Mouse (Mus musculus) embryonic stem cell, embryonic (primary cell): ENCODE measurements around the gene Fgfr2.

Experiments used
- CTCF ChIA-PET, 4 experiments: fragments of 300-600 bp in 2 of 4; fragments of 350-600 bp in 2 of 4; sonication (Branson Sonifier 250); formaldehyde crosslinking; loops; one replicate each; lab custom pipeline; 2022; ENCODE audit warnings: inconsistent platforms in 2 of 4; lab: Charles Lee
- POLR2A ChIA-PET, 4 experiments: fragments of 300-600 bp in 2 of 4; fragments of 350-600 bp in 2 of 4; sonication (Branson Sonifier 250); formaldehyde crosslinking; loops; one replicate each; lab custom pipeline; 2022; ENCODE audit warnings: antibody characterized with exemption in 4 of 4, inconsistent platforms in 1 of 4; lab: Charles Lee

Fgfr2 gene

DNA sequence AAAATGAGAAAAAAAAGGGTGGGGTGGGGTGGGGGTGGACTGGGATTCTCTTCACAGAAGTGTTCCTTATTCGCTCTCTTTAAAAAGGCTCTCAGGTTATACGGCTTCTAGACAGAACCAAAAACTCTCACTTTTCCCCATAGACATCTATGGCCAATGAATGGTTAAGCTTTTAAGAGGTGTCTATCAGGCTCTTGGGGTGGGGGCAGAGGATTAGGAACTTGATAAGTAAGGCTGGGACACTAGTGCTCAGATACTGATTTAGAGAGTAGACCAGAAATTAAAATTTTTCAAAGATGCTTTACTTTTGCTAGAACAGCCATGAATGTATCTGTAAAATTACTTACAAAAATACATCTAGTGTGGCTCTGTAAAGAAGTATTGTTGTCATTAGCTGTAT is 528.8 kb downstream of the Fgfr2 start:
- CTCF ChIA-PET: no interaction called here
- POLR2A ChIA-PET: interaction anchor here in 1 of 4 experiments (1.1 to 1.3 kb wide), 2 partner anchors 18 to 20 kb away, joined by 3 read pairs; partner anchors contain the start of gene Oat

DNA sequence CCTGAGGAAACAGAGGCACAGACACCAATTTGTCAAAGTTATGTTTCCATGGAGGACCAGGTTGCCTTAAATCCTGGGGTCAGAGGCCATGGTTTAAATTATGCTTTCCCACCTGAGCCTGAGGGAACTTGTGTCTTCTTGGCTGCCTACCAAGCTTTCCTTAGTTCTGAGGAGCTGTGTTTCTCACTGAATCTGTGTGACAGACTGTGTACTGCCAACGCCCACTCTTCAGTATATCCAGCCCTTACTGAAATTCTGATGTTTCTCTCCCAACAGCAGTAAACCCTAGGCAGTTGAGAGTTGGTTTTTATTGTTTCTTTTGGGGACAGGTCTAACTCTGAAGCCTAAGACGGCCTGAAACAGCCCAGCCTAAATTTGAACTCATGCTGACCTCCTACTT is 529.4 kb downstream of the Fgfr2 start:
- CTCF ChIA-PET: no interaction called here
- POLR2A ChIA-PET: interaction anchor here in 1 of 4 experiments (1.1 kb wide), 1 partner anchor 19 kb away, joined by 3 read pairs; no protein-coding TSS in a partner anchor

DNA sequence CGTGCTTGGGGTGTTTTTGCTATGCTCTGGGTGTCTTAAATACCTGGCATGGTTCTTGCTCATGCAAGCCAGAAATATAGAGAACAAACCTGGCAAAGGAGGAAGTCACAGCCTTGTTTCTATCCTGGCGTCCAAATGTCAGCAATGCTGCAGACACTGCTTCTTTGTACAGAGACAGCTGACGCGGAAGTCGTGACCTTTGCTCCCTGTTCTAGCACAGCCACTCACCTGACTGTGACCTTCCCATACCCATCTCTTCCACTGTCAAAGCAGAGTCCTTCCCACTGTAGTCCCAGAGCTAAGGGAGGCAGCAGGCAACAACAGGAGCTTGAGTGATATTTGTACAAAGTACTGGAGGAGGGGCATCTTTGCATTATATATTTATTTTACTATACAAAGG is 533.5 kb downstream of the Fgfr2 start:
- POLR2A ChIA-PET: interaction anchor here in 2 of 4 experiments (0.7 to 3.0 kb wide), 5 partner anchors 10 to 49 kb away, joined by 4 to 9 read pairs (median 4); partner anchors contain the start of genes Oat (in 2 of the 2) and Nkx1-2 (in 1 of the 2)

DNA sequence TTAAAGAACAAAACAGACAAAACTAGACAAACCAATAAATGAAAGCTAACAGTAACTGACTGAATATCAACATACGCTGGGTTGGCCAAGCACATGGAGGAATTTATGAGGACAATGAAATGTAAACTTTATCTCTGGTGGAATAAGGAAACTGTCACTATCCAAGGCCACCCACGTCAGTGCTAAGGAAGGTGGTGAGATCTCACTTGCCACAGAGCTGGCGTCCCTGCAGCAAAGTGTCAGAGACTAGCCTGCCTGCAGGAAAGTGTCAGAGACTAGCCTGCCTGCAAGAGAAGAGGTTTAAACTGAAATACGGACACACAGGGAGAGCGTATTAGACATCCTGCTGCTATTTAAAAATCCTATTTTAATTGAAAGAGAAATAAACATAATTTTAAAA is 536.0 kb downstream of the Fgfr2 start:
- ChIA-PET CTCF (interaction anchor here in 1 of 4 experiments (0.8 kb wide), 1 partner anchor 372 kb away, joined by 3 read pairs; no protein-coding TSS in a partner anchor), POLR2A (interaction anchor here in 1 of 4 experiments (1.9 kb wide), 1 partner anchor 11 kb away, joined by 6 read pairs; the partner anchor contains the start of gene Oat)

More for the DNA sequence above, 533.5 kb downstream of the Fgfr2 start:
- CTCF ChIA-PET: interaction anchor here in 1 of 4 experiments (0.8 kb wide), 1 partner anchor 49 kb away, joined by 3 read pairs; no protein-coding TSS in a partner anchor

DNA sequence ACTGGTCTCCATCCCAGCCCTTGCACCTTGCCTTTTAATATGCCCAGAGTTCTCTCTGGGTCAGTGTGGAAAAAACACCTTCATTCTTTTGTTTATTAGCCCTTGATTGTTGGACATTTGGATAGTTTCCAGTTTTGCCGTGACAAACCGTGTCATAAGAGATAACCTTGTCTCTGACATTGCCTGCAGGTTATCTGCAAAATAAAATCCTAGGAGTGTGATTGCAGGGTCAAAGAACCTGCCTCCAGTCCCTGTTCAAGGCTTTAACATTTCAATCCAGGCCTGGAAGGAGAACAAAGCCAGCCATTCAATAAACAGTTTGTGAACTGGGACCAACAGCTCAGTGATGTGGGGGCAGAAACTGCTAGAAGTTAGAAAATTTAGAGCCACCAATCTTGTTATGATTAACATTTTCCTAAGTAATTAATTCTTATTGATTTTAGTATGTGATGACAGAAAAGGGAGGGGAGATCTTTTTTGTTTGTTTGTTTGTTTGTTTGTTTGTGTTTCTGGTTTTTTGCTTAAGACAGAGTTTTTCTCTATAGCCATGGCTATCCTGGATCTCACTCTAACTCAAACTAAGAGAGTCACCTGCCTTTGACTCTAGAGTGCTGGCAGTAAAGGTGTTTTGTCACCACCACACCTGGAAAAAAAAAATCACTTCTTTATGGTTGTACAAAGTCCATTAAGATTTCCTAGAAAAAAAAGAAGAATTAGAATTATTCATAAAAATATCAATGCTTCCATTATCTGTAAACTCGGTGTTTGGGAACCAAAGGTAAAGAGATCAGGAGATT is 537.3 kb downstream of the Fgfr2 start:
- CTCF ChIA-PET: interaction anchor here in 1 of 4 experiments (0.6 to 0.7 kb wide), 2 partner anchors 131 to 736 kb away, joined by 3 read pairs; no protein-coding TSS in a partner anchor

DNA sequence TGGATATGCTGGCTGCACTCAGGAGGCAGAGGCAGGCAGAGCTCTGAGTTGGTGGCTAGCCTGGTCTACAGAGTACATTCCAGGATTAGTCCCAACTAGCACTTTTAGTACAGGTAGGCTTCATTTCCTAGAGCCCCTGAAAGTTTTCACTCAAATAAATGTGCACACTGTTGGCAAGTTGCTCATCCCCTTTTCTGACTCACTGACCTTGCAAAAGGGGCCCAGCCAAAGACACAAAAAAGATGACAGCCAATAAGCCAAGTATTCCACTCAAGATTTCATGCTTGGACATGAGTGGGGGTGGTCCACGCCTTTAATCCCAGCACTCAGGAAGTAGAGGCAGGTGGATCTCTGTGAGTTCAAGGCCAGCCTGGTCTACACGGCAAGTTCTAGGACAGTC is 541.7 kb downstream of the Fgfr2 start:
- POLR2A ChIA-PET: no interaction called here
- CTCF ChIA-PET: no interaction called here

More for the DNA sequence above, 537.3 kb downstream of the Fgfr2 start:
- POLR2A ChIA-PET: interaction anchor here in 3 of 4 experiments (0.6 to 1.7 kb wide), 5 partner anchors 10 to 53 kb away, joined by 3 to 7 read pairs (median 3); partner anchors contain the start of gene Oat (in 2 of the 3)

DNA sequence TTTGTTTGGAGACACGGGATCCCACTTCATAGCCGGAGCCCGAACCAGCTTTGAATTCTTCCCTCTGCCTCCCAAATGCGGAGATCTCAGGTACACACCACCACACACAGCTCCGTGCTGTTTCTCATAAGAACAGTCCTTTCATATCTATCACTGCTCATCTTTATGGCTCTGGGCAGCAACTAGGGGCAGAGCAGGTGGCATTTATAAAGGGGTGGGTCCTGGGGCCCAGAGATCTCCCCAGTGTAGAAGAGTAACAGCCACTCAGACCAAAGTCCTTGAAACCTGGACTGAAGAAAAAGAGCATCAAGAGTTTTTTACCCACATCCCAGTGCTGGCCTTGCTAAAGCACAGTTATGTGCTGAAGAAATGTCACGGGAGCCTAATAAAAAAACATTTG is 542.6 kb downstream of the Fgfr2 start:
- ChIA-PET CTCF (interaction anchor here in 2 of 4 experiments (1.3 to 1.5 kb wide), 2 partner anchors 29 to 58 kb away, joined by 3 to 5 read pairs; no protein-coding TSS in a partner anchor), POLR2A (interaction anchor here in 2 of 4 experiments (0.6 to 1.3 kb wide), 4 partner anchors 9 to 230 kb away, joined by 3 to 4 read pairs (median 4); no protein-coding TSS in a partner anchor)

DNA sequence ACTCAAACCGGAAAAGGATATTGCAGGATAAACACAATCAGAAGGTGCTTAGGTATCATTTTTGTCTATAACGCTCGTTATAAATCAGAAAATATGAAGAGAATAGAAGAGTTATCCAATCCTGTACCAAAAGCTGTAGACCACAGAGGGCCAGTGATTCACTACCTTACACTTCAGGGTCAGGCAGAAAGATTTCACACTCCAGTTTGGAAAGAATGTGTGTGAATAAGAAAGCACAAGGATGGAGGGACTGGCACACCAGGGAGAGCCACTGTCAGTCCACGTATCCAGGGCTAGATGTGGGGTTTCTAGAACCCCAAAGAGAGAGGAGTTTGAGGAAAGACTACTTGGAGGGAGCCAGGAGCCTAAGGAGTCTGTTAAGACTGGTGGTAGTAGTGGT is 546.3 kb downstream of the Fgfr2 start:
- ChIA-PET POLR2A (interaction anchor here in 3 of 4 experiments (0.6 to 2.6 kb wide), 36 partner anchors 9 to 816 kb away, joined by 3 to 24 read pairs (median 6); partner anchors contain the start of genes Nkx1-2 (in 2 of the 3), Abraxas2 (in 1 of the 3), Chst15 (in 1 of the 3) and Ctbp2 (in 1 of the 3)), CTCF (interaction anchor here in 3 of 4 experiments (0.6 to 1.6 kb wide), 8 partner anchors 10 to 464 kb away, joined by 3 to 16 read pairs (median 4); no protein-coding TSS in a partner anchor)

DNA sequence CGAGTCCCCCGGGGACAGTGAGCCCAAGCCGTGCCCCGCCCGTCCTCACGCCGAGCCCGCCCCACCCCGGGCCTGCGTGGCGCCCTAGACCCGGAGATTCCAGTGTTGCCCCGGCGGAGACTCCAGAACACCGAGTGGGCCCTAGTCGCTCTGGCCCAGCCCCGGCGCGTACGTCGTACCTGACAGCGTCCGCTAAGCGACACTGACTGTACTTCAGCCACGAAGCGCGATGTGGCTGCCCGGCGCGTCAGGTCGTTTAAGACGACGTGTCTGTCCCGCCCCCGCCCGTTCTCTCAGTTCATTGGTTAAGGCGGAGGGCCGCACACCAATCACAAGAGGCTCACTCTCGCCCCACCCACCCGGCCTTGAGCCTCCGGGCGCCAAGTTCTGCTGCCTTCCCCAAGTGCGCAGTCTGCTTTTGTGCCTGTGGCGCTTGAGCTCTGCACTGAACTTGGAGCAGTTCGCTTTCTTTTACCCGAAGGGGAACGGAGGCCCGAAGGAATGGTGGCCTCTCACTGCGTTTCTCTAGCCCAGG is 547.0 kb downstream of the Fgfr2 start, which contains the start of gene Oat:
Gene Oat (minus strand): TSS at position 283 of the 535 bp plus-strand sequence.
- CTCF ChIA-PET: interaction anchor here (0.5 to 1.6 kb wide), 27 partner anchors 9 to 1477 kb away, joined by 3 to 16 read pairs (median 4); partner anchors contain the start of genes Abraxas2 (in 1 of the 4) and Lhpp (in 1 of the 4)
- POLR2A ChIA-PET: interaction anchor here in 3 of 4 experiments (0.6 to 2.6 kb wide), 71 partner anchors 9 to 1184 kb away, joined by 3 to 24 read pairs (median 4); partner anchors contain the start of genes Lhpp (in 3 of the 3), Nkx1-2 (in 2 of the 3), Abraxas2 (in 1 of the 3) and Chst15 (in 1 of the 3)

DNA sequence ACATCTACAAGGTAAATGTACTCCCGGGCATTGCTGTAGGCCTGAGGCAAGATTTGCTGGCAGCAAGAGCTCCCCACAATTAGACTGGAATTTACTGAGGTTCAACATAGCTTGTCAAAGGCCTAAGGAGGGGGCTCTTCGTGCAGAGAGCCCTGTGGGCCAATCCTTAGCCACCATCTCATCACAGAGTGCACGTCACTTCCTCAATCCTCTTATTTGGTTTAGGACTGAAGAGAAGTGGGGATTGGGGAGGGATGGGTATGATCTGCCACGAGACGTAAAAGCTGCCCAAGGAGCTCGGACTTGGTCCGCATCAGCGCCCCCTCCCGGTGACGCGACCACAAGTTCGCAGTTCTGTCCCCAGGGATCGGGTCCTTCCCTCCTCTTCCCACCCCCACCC is 547.5 kb downstream of the Fgfr2 start:
- ChIA-PET POLR2A (interaction anchor here in 3 of 4 experiments (0.6 to 2.6 kb wide), 63 partner anchors 8 to 1819 kb away, joined by 3 to 24 read pairs (median 4); partner anchors contain the start of genes Lhpp (in 3 of the 3), Nkx1-2 (in 2 of the 3), Abraxas2 (in 1 of the 3) and Chst15 (in 1 of the 3)), CTCF (interaction anchor here (0.5 to 1.6 kb wide), 33 partner anchors 8 to 1477 kb away, joined by 3 to 16 read pairs (median 4); partner anchors contain the start of genes Abraxas2 (in 1 of the 4) and Lhpp (in 1 of the 4))

DNA sequence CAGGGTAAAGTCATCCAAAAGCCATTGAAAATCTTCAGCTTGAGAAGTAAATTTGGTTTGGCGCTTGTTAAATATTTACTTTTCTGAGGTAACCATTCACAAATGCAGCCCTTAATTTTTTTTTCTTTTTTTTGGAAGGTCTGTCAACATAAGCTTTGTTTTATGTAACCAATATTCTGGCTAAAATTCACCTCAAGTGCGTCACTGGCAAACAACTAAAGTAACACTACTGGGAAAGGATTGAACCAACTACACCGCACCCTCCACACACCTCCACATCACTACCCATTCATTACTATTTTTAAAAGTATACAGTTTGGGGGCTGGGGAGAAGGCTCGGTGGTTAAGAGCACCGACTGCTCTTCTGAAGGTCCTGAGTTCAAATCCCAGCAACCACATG is 548.5 kb downstream of the Fgfr2 start:
- CTCF ChIA-PET: interaction anchor here in 3 of 4 experiments (0.6 to 1.2 kb wide), 3 partner anchors 26 to 626 kb away, joined by 3 to 17 read pairs (median 14); no protein-coding TSS in a partner anchor
- POLR2A ChIA-PET: interaction anchor here in 2 of 4 experiments (0.8 to 2.5 kb wide), 5 partner anchors 19 to 50 kb away, joined by 3 to 9 read pairs (median 3); partner anchors contain the start of gene Lhpp (in 1 of the 2)

DNA sequence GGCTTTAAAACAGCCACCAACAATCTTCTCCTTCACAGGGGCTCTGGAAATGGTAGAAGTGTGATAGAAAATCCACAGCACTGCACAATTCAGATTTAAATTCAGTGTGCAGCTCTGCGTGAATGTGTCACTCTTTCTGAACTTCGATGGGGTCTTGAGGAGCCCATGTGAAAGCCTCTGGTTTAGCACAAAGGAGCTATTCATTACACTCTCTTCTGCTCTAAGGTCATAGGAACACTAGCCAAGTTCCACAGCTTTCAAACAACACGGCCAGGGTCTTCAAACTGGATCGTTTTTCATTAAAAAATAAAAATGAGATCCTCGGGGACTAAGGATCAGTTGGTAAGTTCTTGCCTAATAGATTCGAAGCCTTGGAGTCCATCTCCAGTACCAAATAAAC is 549.9 kb downstream of the Fgfr2 start:
- CTCF ChIA-PET: interaction anchor here in 2 of 4 experiments (1.0 to 1.9 kb wide), 2 partner anchors 66 to 325 kb away, joined by 3 to 4 read pairs; no protein-coding TSS in a partner anchor
- POLR2A ChIA-PET: interaction anchor here in 1 of 4 experiments (1.1 to 1.8 kb wide), 4 partner anchors 24 to 66 kb away, joined by 3 to 4 read pairs (median 3); no protein-coding TSS in a partner anchor

DNA sequence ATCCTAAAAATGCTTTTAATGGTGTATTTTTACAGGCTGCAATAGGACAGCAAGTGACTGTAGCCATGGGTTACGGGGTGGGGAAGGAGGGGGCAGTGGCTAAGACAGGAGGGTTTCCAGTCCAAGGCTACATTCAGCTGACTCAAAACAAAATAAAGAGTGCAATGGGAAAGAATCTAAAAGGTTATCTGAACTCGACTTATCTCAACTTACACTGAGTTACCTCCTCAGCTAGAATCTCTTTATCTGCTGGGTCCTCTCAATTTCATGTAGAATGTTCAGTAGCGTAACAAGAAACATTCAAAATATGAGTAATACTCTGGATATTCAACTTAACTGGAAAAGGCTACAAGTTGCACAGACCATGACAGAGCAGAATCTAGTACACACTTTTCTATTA is 550.4 kb downstream of the Fgfr2 start:
- ChIA-PET CTCF (interaction anchor here in 2 of 4 experiments (1.0 to 1.9 kb wide), 3 partner anchors 21 to 325 kb away, joined by 3 to 4 read pairs (median 4); no protein-coding TSS in a partner anchor), POLR2A (interaction anchor here in 2 of 4 experiments (0.6 to 1.8 kb wide), 9 partner anchors 24 to 605 kb away, joined by 3 to 5 read pairs (median 3); partner anchors contain the start of gene Nkx1-2 (in 1 of the 2))

DNA sequence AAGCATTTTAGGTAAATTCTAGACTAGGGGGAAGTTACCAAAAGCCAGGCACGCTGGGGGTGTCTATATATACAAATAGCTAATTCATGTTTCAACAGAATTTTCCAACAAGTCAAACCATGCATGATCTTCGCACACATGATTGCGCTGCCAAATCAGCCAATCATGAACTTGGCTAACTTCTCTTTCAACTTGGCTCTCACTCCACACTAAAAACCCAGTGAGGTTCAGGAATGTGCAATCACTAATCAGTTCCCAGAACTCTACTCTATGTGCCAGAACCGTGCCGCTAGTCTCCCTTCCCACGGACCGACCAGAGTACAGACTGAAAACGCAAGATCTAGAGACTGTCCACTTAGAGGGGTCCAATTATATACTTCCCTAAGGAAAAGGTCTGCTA is 551.7 kb downstream of the Fgfr2 start:
- ChIA-PET CTCF (interaction anchor here in 2 of 4 experiments (0.6 to 1.9 kb wide), 3 partner anchors 20 to 327 kb away, joined by 3 to 4 read pairs (median 4); no protein-coding TSS in a partner anchor), POLR2A (interaction anchor here in 1 of 4 experiments (1.1 kb wide), 1 partner anchor 28 kb away, joined by 3 read pairs; the partner anchor contains the start of gene Nkx1-2)

DNA sequence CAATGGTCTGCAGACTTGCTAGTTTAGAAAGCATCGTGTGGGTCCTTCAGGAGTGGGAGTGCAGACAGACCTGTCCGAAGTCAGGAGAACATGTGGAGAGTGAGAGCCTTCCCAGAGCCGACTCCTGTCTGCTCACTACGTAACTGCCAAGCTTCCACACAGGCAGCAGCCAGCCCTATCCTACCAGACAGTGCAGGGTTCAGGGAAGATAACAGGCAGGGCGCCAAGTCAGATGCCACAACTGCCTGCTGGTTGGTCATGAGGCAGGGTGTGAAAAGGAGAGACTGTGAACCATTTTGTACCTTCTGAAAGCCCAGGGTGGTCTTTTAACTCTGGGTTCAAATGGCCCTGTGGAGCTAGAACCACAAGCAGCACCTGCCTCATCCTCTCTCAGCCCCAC is 553.1 kb downstream of the Fgfr2 start:
- POLR2A ChIA-PET: interaction anchor here in 1 of 4 experiments (0.8 kb wide), 1 partner anchor 333 kb away, joined by 3 read pairs; no protein-coding TSS in a partner anchor
- CTCF ChIA-PET: no interaction called here

DNA sequence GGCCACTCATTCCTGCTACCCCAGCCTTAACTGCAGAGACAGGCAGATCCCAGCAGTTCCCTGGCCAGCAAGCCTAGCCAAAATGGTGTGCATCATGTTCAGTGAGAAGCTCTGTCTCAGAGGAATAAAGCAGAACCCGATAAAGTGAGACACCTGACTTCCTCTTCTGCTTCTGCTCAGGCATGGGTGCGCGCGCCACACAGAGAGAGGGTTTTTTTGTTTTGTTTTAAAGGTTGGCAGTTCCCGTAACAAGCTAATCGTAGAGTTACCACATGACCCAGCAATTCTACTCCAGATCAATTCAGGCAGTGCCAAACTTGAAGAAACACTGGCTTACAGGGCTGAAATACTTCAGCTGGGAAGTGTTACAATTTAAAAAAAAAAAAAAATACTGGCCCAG is 554.3 kb downstream of the Fgfr2 start:
- CTCF ChIA-PET: interaction anchor here in 2 of 4 experiments (0.6 to 1.3 kb wide), 5 partner anchors 17 to 943 kb away, joined by 3 to 5 read pairs (median 3); no protein-coding TSS in a partner anchor
- POLR2A ChIA-PET: interaction anchor here in 2 of 4 experiments (0.7 to 1.2 kb wide), 4 partner anchors 12 to 1142 kb away, joined by 3 to 14 read pairs (median 3); no protein-coding TSS in a partner anchor
